Mouse (Mus musculus) testis, postnatal 14 days (tissue): ENCODE data around the gene Dlat.
A peak's percentile ranks its signal among the peaks of the same experiment; 100 is the strongest.

Source experiments
- DNase-seq: peaks from one replicate; pipeline ENCODE4 v3.0.0; 2021; ENCODE audit warnings: low spot score

Dlat gene

DNA sequence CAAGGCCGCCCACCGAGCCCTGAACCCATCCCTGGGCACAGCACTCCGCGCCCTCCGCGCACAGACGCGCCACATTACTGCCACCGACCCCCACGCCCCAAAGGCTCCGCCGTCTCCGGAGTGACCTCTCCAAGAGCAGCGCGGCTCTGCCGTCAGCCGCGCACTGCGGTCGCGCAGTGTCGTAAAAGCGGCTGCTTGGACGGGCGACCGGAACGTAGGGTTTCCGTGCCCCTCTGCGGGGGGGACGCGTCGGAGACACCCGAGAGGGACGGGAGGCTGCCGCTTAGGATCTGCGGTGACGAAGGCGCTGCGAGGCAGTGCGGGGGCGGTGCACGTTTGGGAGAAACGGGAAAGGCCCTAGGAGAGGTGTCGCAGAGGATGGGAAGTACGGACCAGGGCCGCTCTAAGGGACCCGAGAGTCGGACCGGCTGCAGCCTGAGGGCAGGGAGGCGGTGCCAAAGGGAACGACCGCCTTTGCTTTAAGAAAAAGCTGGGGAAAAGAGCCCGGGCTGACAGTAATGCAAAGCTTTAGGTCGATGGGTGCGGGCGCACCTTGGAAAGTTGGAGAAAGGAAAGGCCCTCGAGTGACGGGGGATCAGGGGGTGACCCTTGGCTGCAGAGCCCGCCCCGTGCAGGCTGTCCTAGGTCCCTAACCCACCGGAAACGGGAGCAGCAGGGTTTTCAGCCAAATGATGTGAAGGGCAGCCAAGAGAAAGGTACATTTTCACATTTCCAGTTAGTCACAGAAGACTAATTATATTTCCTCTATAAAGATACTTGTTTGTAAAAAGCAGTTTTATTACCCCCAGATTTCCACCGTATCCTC is at the start of gene Dlat:
Dlat (minus strand) TSS at position 389 of the 826 bp plus-strand sequence.
- peak; percentile 89 for DNase-seq

DNA sequence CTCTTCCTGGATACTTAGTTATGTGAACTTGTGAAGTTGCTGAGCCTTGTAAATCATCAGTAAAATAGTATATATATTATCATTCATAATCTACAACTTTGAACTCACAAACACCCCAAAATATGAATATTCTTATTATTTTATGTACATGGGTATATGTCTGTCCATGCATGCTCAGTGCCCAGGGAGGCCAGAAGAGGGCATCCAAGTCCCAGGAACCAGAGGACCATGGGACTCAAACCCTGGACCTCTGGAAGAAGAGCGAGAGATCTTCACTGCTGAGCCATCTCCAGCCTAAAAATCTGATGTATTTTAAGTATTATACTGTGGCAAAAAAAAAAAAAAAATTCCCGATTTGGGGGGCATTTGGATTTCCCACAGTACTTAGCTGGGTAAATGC is 49.5 kb upstream of the Dlat start:
- no peak for DNase-seq

DNA sequence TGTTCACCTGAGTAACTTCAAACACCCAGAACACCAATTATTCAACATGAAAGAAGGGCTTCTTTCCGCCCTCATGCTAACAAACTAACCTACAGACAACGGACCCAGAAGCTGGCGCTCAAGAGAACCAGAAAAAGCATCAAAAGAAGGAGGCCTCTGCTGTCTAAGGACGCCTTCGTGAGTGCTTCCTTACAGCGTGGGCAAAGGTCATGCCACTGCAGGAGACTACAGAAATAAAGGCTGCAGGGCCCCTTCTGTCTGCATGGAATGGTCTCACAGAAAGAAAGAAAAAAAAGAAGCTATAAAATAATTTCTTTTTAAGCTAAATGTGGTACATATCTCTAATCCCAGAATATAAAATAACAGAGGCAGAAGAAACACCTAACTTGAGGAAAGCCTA is 45.3 kb upstream of the Dlat start:
- DNase-seq: no peak

- no peak for DNase-seq
Measured at GRCm38 (mm10) chr9:50700921-50701691, 41.5 kb upstream of the Dlat start.

GRCm38 (mm10) chr9:50698418-50699409 is 39.1 kb upstream of the Dlat start:
- peak; percentile 41 for DNase-seq

GRCm38 (mm10) chr9:50697706-50698041 is 38.1 kb upstream of the Dlat start:
- DNase-seq: peak; percentile 75

DNA sequence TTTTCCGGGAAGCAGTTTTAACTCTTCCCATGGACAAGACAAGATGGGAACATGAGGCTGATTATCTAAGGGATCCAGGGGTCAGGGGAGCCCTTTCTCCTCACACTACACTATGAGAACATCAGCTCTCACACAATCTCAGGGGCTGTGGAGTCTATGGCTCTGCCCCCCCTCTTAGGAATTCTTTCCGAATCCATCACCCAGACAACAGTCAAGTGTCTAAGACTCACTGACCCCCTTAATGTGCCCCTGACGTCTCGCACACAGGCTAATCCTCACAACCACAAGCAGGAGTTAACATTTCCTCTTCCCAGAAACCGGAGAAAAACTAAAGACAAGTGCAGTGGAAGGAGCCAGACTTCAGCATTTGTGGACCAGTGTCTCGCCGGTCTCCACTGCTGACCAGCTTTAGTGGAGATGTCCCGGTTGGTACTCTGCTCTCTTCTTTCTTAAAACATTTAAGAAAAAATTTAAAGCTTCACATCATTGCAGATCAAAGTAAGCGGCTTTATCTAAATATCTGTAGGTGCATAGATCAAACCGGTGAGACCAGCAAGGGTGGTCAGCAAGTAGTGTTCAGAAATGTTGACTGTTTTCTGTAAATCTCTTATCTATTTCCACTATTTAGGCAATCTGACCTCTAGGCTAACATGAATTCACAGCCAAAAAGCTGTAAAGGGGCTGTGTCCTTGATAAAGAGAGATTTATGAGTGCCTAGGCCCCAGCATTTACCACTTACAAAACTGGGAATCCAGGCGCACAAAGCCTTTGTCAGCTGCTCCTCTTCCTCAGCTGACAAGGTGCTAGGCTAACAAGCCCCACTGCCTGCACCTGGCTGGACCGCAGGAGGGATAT is 37.5 kb upstream of the Dlat start:
- no peak for DNase-seq

- DNase-seq: no peak
Measured at GRCm38 (mm10) chr9:50695153-50695552, 35.6 kb upstream of the Dlat start.

DNA sequence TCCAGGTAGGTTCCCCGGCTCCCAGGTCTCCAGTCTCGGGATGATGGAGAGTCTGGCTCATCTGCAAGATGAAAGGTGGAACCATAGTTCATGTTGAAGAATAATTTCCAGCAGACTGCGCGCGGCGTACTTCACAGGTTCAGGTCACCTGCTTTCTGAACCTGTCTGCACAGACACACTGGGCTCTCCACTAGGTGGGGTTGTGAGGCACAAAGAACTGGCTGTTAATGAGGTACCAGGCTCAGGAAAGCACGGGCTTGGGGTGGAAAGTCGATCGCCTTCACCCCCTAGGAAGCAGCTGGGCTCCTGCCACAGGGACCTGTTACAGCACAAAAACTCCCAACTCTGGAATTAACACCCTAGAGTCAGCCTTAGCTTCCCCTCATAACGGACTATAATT is 34.1 kb upstream of the Dlat start:
- no peak for DNase-seq

- no peak for DNase-seq
Measured at GRCm38 (mm10) chr9:50692626-50693580, 33.3 kb upstream of the Dlat start.

- no peak for DNase-seq
Measured at GRCm38 (mm10) chr9:50686866-50687652, 27.5 kb upstream of the Dlat start.

GRCm38 (mm10) chr9:50681727-50682126 is 22.1 kb upstream of the Dlat start:
- no peak for DNase-seq

- DNase-seq: no peak
Measured at GRCm38 (mm10) chr9:50679406-50679805, 19.8 kb upstream of the Dlat start.

GRCm38 (mm10) chr9:50674771-50675170 is 15.2 kb upstream of the Dlat start:
- no peak for DNase-seq

DNA sequence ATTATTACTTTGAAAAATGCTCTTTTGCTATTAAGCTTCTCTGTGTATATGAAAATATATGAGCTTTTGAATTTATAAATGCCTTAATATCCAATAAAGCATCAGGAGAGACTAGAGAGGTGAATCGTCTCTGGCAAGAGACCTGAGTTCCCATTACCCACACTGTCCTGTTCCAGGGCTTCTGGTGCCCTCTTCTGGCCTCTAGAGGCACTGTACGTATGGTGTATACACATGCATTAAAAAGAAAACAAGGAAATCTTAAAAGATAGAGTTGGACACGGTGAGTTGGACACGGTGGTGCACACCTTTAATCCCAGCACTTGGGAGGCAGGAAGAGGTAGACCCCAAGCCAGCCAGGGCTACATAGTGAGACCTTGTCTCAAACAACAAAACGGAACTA is 11.1 kb upstream of the Dlat start:
- peak; percentile 21 for DNase-seq

GRCm38 (mm10) chr9:50667579-50668498 is 8.3 kb upstream of the Dlat start:
- no peak for DNase-seq

- DNase-seq: no peak
Measured at GRCm38 (mm10) chr9:50666442-50666841, 6.9 kb upstream of the Dlat start.

DNA sequence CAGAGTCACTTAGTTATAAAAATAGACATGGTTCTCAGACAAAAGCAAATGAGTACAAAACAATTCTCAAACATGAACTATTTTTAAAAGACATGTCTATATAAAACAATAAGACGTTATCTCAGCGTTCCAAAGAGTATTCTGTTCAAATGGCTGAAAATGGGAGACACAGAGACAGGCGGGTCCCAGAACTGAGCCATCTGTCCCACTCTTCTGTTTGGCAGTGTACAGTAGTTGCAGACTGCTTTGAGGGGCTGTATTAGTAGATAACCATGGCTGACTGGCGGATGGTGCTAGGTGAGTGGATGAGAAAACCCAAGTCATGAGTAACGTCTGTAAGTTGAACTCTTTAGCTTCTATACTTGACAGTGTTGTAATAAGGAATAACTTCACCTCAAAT is 5.2 kb upstream of the Dlat start:
- no peak for DNase-seq
